Mouse (Mus musculus): ENCODE measurements around the gene Mccc2.

GRCm38 (mm10) chr13:99961661-99962060 is 53.8 kb downstream of the Mccc2 start:
- TF ChIP-seq CTCF (IDR thresholded peaks at IDR 0.05; ENCODE audit: low read depth) (no peak), EP300 (IDR thresholded peaks at IDR 0.05; ENCODE audit: low read depth) (no peak)

Data from liver, embryonic 14.5 days (tissue).